Mouse (Mus musculus) MEL (cell line): ENCODE results near the gene Mthfd1l.

ENCODE experiments used
- BHLHE40 ChIP-seq: IDR thresholded peaks from 2 replicates; pipeline ENCODE4 v1.6.1; 2012; ENCODE audit warnings: low read depth, mild to moderate bottlenecking, inconsistent platforms, low read length, improper control_type of control experiment, borderline replicate concordance
- CTCF ChIP-seq, 3 experiments: IDR thresholded peaks in 2 of 3; conservative IDR thresholded peaks in 1 of 3; 2 replicates each; pipeline ENCODE4 v1.5.1; 2011 to 2012; ENCODE audit warnings: low read length in 3 of 3, low read depth in 2 of 3, mild to moderate bottlenecking in 2 of 3, improper control_type of control experiment in 1 of 3, inconsistent platforms in 1 of 3, mixed read lengths in 1 of 3, moderate library complexity in 1 of 3; ENCODE audit not compliant: control insufficient read depth in 1 of 3, insufficient read depth in 1 of 3, poor library complexity in 1 of 3, severe bottlenecking in 1 of 3
- GATA1 ChIP-seq: IDR thresholded peaks from 2 replicates; pipeline ENCODE4 v1.6.1; 2011; ENCODE audit warnings: low read depth, low read length, improper control_type of control experiment
- MAZ ChIP-seq: IDR thresholded peaks from 2 replicates; pipeline ENCODE4 v1.6.1; 2012; ENCODE audit warnings: low read depth, mild to moderate bottlenecking, inconsistent platforms, low read length, improper control_type of control experiment
- MXI1 ChIP-seq: IDR thresholded peaks from 2 replicates; pipeline ENCODE4 v1.6.1; 2011; ENCODE audit warnings: mild to moderate bottlenecking, low read depth, low read length, improper control_type of control experiment
- NELFE ChIP-seq: IDR thresholded peaks from 2 replicates; pipeline ENCODE4 v1.6.1; 2011; ENCODE audit warnings: low read depth, low read length, improper control_type of control experiment
- POLR2A ChIP-seq, 2 experiments: IDR thresholded peaks; 2 replicates each; pipeline ENCODE4 v1.6.1; 2011 to 2012; ENCODE audit warnings: low read length in 2 of 2, mild to moderate bottlenecking in 2 of 2, control low read depth in 1 of 2, improper control_type of control experiment in 1 of 2, low read depth in 1 of 2, moderate library complexity in 1 of 2; ENCODE audit not compliant: control insufficient read depth in 1 of 2, insufficient read depth in 1 of 2, poor library complexity in 1 of 2

DNA sequence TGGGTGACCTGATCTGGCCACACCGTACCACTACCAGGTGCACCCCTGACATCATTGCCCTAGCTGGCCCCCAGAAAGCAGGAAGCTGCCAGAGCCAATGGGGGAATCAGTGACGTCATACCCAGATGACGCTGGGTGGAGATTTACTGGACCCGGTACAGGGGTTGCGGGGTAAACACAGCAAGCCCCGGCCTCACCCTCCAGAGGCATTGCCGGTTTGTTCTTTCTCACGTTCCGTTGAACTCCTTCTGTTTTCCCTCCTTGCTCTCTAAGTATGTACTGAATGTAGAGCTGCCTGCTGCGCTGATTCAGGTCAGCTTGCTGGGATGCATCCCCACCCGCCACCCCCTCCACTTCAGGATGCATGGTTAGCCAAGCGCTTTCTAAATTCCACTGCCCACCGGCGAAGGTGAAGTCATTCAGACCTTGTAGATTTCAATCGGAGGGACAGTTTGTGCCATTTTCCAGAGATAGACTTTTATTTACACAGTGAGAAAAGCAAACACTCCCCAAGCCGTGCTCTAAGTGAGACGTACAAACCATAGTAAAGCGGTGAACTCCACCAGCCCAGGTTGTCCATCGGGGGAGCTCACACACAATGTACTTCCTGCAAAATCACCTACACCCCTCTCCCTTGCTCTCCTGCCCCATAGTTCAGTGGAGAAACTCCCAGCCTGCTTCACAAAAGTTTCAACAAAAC lies 138.3 kb downstream of the Mthfd1l start:
- no peak for TF ChIP-seq MAZ
- no peak for TF ChIP-seq GATA1
- no peak for TF ChIP-seq POLR2A (IDR thresholded peaks at IDR 0.05; ENCODE audit: control insufficient read depth in 1 of 2, insufficient read depth in 1 of 2, low read depth in 1 of 2, low read length in 2 of 2, poor library complexity in 1 of 2)
- TF ChIP-seq MXI1, result no peak
- no peak for TF ChIP-seq CTCF (IDR thresholded peaks at IDR 0.05 in 2 of 3, conservative IDR thresholded peaks at IDR 0.05 in 1 of 3; ENCODE audit: control insufficient read depth in 1 of 3, insufficient read depth in 1 of 3, low read depth in 2 of 3, low read length in 3 of 3, poor library complexity in 1 of 3, severe bottlenecking in 1 of 3)
- no peak for TF ChIP-seq NELFE
- TF ChIP-seq BHLHE40, result no peak
